Mouse (Mus musculus): ENCODE measurements around the gene Ap3d1. TPM values are rescaled to one million over a fixed set of nuclear protein-coding genes. Genes with fewer than 3 reads are reported as not detected.

Ap3d1 gene
- polyA plus RNA-seq, 2 experiments = 20.1 to 26.2 TPM

GRCm38 (mm10) chr10:80700038-80700504 lies 42.0 kb downstream of the Ap3d1 start:
- no peaks in the 10 kb centered on the region for H3K27me3 ChIP-seq (ENCODE audit: control insufficient read depth, insufficient read depth, low read length)
- H3K36me3 ChIP-seq (replicated peaks; ENCODE audit: control insufficient read depth, insufficient read depth, low read depth) = no peaks in the 10 kb centered on the region
- TF ChIP-seq CTCF (IDR thresholded peaks at IDR 0.05; ENCODE audit: low read depth) (no peak), EP300 (IDR thresholded peaks at IDR 0.05; ENCODE audit: low read depth) (no peak)
- peak overlapping the region; percentile 98 for H3K4me2 ChIP-seq (ENCODE audit: low read depth)
- peak overlapping the region; percentile 53 for H3K9ac ChIP-seq (replicated peaks)
- 39% methylated on average over 7 of the region's 7 CpGs for WGBS (ENCODE audit: insufficient replicate concordance)
- ATAC-seq (ENCODE audit: insufficient read depth) (no peak), DNase-seq (ENCODE audit: low read depth in 3 of 3, low spot score in 3 of 3) (no peak)
- H3K9me3 ChIP-seq (ENCODE audit: control insufficient read depth, low read length) = no peaks in the 10 kb centered on the region
- H3K4me3 ChIP-seq (ENCODE audit: insufficient read depth in 1 of 2, low read depth in 2 of 2, low read length in 2 of 2) = peak overlapping the region; percentile 14 to 64; a peak in 3 of 4 replicates
- H3K4me1 ChIP-seq (replicated peaks; ENCODE audit: control insufficient read depth in 2 of 2, insufficient read depth in 2 of 2, low read length in 1 of 2) = peaks cover 65 to 66% of the 10 kb centered on the region in 2 experiments
- H3K27ac ChIP-seq = peak overlapping the region; percentile 92

- Histone ChIP-seq H3K9ac (replicated peaks) (peak overlapping the region; percentile 53), H3K4me2 (ENCODE audit: low read depth) (peak overlapping the region; percentile 74), H3K9me3 (ENCODE audit: control insufficient read depth, low read length) (no peaks in the 10 kb centered on the region), H3K27ac (peak overlapping the region; percentile 87), H3K36me3 (replicated peaks; ENCODE audit: control insufficient read depth, insufficient read depth, low read depth) (no peaks in the 10 kb centered on the region), H3K4me3 (ENCODE audit: insufficient read depth in 1 of 2, low read depth in 2 of 2, low read length in 2 of 2) (no peak overlapping the region), H3K4me1 (replicated peaks; ENCODE audit: control insufficient read depth in 2 of 2, insufficient read depth in 2 of 2, low read length in 1 of 2) (peaks cover 72 to 74% of the 10 kb centered on the region in 2 experiments), H3K27me3 (ENCODE audit: control insufficient read depth, insufficient read depth, low read length) (no peaks in the 10 kb centered on the region)
- ATAC-seq (ENCODE audit: insufficient read depth) (no peak), DNase-seq (ENCODE audit: low read depth in 3 of 3, low spot score in 3 of 3) (no peak)
- TF ChIP-seq CTCF (IDR thresholded peaks at IDR 0.05; ENCODE audit: low read depth) (no peak), EP300 (IDR thresholded peaks at IDR 0.05; ENCODE audit: low read depth) (no peak)
- 60% methylated on average over 9 of the region's 9 CpGs for WGBS (ENCODE audit: insufficient replicate concordance)
Observed at GRCm38 (mm10) chr10:80698605-80699004, 43.5 kb downstream of the Ap3d1 start.

DNA sequence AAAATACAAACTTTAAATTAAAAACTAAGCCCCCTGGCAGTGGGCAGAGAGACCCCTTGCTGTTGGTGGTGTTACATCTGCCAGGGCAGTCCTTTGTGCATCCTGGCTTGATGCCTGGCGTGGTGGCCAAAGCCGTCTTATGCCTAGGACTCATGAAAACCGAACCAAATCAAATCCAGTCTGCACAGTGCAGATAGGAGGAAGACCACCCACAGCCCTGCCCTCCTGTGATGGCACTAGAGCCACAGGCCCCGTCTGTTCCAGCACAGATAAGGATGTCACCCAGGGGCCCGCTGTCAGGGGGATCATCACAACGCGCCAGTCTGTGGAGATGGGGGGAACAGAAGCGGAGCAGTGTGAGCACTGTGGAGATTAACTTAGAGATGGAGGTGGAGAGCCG lies 44.3 kb downstream of the Ap3d1 start:
- Histone ChIP-seq H3K27ac (peak overlapping the region; percentile 87), H3K36me3 (replicated peaks; ENCODE audit: control insufficient read depth, insufficient read depth, low read depth) (no peaks in the 10 kb centered on the region), H3K4me3 (ENCODE audit: insufficient read depth in 1 of 2, low read depth in 2 of 2, low read length in 2 of 2) (peak overlapping the region; percentile 31 to 36), H3K9ac (replicated peaks) (peak overlapping the region; percentile 53), H3K4me2 (ENCODE audit: low read depth) (peak overlapping the region; percentile 74), H3K27me3 (ENCODE audit: control insufficient read depth, insufficient read depth, low read length) (no peaks in the 10 kb centered on the region), H3K4me1 (replicated peaks; ENCODE audit: control insufficient read depth in 2 of 2, insufficient read depth in 2 of 2, low read length in 1 of 2) (peaks cover 66 to 72% of the 10 kb centered on the region in 2 experiments), H3K9me3 (ENCODE audit: control insufficient read depth, low read length) (no peaks in the 10 kb centered on the region)
- peak; percentile 63 for ATAC-seq (ENCODE audit: insufficient read depth)
- 12% methylated on average over 9 of the region's 9 CpGs for WGBS (ENCODE audit: insufficient replicate concordance)
- DNase-seq (ENCODE audit: low read depth in 3 of 3, low spot score in 3 of 3) = peak; percentile 84 to 90 (median 90)
- TF ChIP-seq CTCF (IDR thresholded peaks at IDR 0.05; ENCODE audit: low read depth) (no peak), EP300 (IDR thresholded peaks at IDR 0.05; ENCODE audit: low read depth) (peak; percentile 97)

GRCm38 (mm10) chr10:80697393-80697787 lies 44.7 kb downstream of the Ap3d1 start:
- H3K27ac ChIP-seq = peak overlapping the region; percentile 3
- H3K36me3 ChIP-seq (replicated peaks; ENCODE audit: control insufficient read depth, insufficient read depth, low read depth) = no peaks in the 10 kb centered on the region
- H3K9ac ChIP-seq (replicated peaks) = no peak overlapping the region
- 62% methylated on average over 8 of the region's 8 CpGs for WGBS (ENCODE audit: insufficient replicate concordance)
- H3K4me1 ChIP-seq (replicated peaks; ENCODE audit: control insufficient read depth in 2 of 2, insufficient read depth in 2 of 2, low read length in 1 of 2) = peaks cover 66 to 76% of the 10 kb centered on the region in 2 experiments
- H3K9me3 ChIP-seq (ENCODE audit: control insufficient read depth, low read length) = no peaks in the 10 kb centered on the region
- no peaks in the 10 kb centered on the region for H3K27me3 ChIP-seq (ENCODE audit: control insufficient read depth, insufficient read depth, low read length)
- H3K4me3 ChIP-seq (ENCODE audit: insufficient read depth in 1 of 2, low read depth in 2 of 2, low read length in 2 of 2) = peak overlapping the region; percentile 31 to 36; a peak in 2 of 4 replicates
- DNase-seq (ENCODE audit: low read depth in 3 of 3, low spot score in 3 of 3) (no peak), ATAC-seq (ENCODE audit: insufficient read depth) (no peak)
- no peak for TF ChIP-seq EP300 (IDR thresholded peaks at IDR 0.05; ENCODE audit: low read depth)
- TF ChIP-seq CTCF (IDR thresholded peaks at IDR 0.05; ENCODE audit: low read depth) = no peak
- peak overlapping the region; percentile 74 for H3K4me2 ChIP-seq (ENCODE audit: low read depth)

- no peak for TF ChIP-seq CTCF (IDR thresholded peaks at IDR 0.05; ENCODE audit: low read depth)
- no peak for TF ChIP-seq EP300 (IDR thresholded peaks at IDR 0.05; ENCODE audit: low read depth)
- peak overlapping the region; percentile 56 for H3K27ac ChIP-seq
- no peaks in the 10 kb centered on the region for H3K27me3 ChIP-seq (ENCODE audit: control insufficient read depth, insufficient read depth, low read length)
- no peak for ATAC-seq (ENCODE audit: insufficient read depth)
- WGBS (ENCODE audit: insufficient replicate concordance) = 29% methylated on average over 11 of the region's 12 CpGs
- H3K9ac ChIP-seq (replicated peaks) = no peak overlapping the region
- H3K36me3 ChIP-seq (replicated peaks; ENCODE audit: control insufficient read depth, insufficient read depth, low read depth) = no peaks in the 10 kb centered on the region
- H3K4me3 ChIP-seq (ENCODE audit: insufficient read depth in 1 of 2, low read depth in 2 of 2, low read length in 2 of 2) = no peak overlapping the region
- DNase-seq (ENCODE audit: low read depth in 3 of 3, low spot score in 3 of 3) = no peak
- H3K9me3 ChIP-seq (ENCODE audit: control insufficient read depth, low read length) = no peaks in the 10 kb centered on the region
- H3K4me1 ChIP-seq (replicated peaks; ENCODE audit: control insufficient read depth in 2 of 2, insufficient read depth in 2 of 2, low read length in 1 of 2) = peaks cover 69 to 82% of the 10 kb centered on the region in 2 experiments
- H3K4me2 ChIP-seq (ENCODE audit: low read depth) = peak overlapping the region; percentile 74
Observed at GRCm38 (mm10) chr10:80696502-80697392, 45.3 kb downstream of the Ap3d1 start.
